Mouse (Mus musculus) liver, embryonic 13.5 days (tissue): ENCODE results near the gene Uba7. TPM values are rescaled to one million over a fixed set of nuclear protein-coding genes. Genes with fewer than 3 reads are reported as not detected.

ENCODE experiments used
- ATAC-seq: fragments of 200-750 bp; cut with Nextera tagmentation; 2 replicates; pipeline ENCODE4 v1.8.0; 2017; ENCODE audit warnings: low read depth, mild to moderate bottlenecking, moderate number of reproducible peaks, moderate library complexity
- DNase-seq: peaks from one replicate; pipeline ENCODE4 v3.0.0; 2022
- H3K27ac ChIP-seq: fragments of 300-500 bp; sonication (generic); 2 replicates; pipeline ENCODE4 v1.5.1; 2015; ENCODE audit warnings: moderate library complexity, mild to moderate bottlenecking, inconsistent platforms
- H3K27me3 ChIP-seq: fragments of 300-500 bp; sonication (generic); 2 replicates; pipeline ENCODE4 v1.6.1; 2015; ENCODE audit warnings: mild to moderate bottlenecking, inconsistent platforms
- H3K36me3 ChIP-seq: fragments of 300-500 bp; sonication (generic); 2 replicates; pipeline ENCODE4 v1.6.1; 2015; ENCODE audit warnings: mild to moderate bottlenecking, inconsistent platforms
- H3K4me1 ChIP-seq: fragments of 300-500 bp; sonication (generic); replicated peaks from 2 replicates; pipeline ENCODE4 v1.6.1; 2015; ENCODE audit warnings: inconsistent platforms
- H3K4me2 ChIP-seq: fragments of 300-500 bp; sonication (generic); 2 replicates; pipeline ENCODE4 v1.6.1; 2015; ENCODE audit warnings: inconsistent platforms, mild to moderate bottlenecking, moderate library complexity
- H3K4me3 ChIP-seq: fragments of 300-500 bp; sonication (generic); replicated peaks from 2 replicates; pipeline ENCODE4 v1.5.1; 2015; ENCODE audit warnings: mild to moderate bottlenecking, inconsistent platforms
- H3K9ac ChIP-seq: fragments of 300-500 bp; sonication (generic); 2 replicates; pipeline ENCODE4 v1.6.1; 2015; ENCODE audit warnings: mild to moderate bottlenecking, inconsistent platforms
- H3K9me3 ChIP-seq: fragments of 300-500 bp; sonication (generic); replicated peaks from 2 replicates; pipeline ENCODE4 v1.6.1; 2016; ENCODE audit warnings: inconsistent platforms
- WGBS: fragments of 180-500 bp; shearing (Covaris S2); methylation state at CpG from one replicate; pipeline ENCODE4 v1.1.7; 2015; ENCODE audit not compliant: insufficient replicate concordance; 5-methylcytosine and 5-hydroxymethylcytosine counted together
- polyA plus RNA-seq: library from polyadenylated mRNA; unstranded; fragments of >200 nt; fragmentation: Nextera tagmentation; extraction: Ambion mirVana; gene quantifications from 2 replicates; pipeline ENCODE4 v1.2.1, GENCODE M21; 2015

Gene Uba7
- polyA plus RNA-seq, 1 experiment from 2014 or later, result 56.5 TPM

GRCm38 (mm10) chr9:108023216-108023615, 47.9 kb downstream of the Uba7 start:
- H3K27me3 ChIP-seq, result no peaks in the 10 kb centered on the region
- ATAC-seq, result no peak
- 77% methylated on average over 3 of the region's 3 CpGs for WGBS

GRCm38 (mm10) chr9:108026584-108026983, 51.3 kb downstream of the Uba7 start:
- H3K9me3 ChIP-seq, result no peaks in the 10 kb centered on the region
- WGBS, result 85% methylated on average over 3 of the region's 3 CpGs
- no peak overlapping the region for H3K4me2 ChIP-seq
- DNase-seq, result no peak
- H3K9ac ChIP-seq, result no peak overlapping the region
- H3K36me3 ChIP-seq, result peaks cover 66% of the 10 kb centered on the region
- no peak overlapping the region for H3K27ac ChIP-seq
- H3K4me3 ChIP-seq, result no peak overlapping the region
- H3K4me1 ChIP-seq, result peaks cover 10% of the 10 kb centered on the region
- H3K27me3 ChIP-seq, result no peaks in the 10 kb centered on the region
- ATAC-seq, result no peak

More at GRCm38 (mm10) chr9:108023216-108023615, 47.9 kb downstream of the Uba7 start:
- H3K4me1 ChIP-seq, result peaks cover 21% of the 10 kb centered on the region
- H3K9me3 ChIP-seq, result no peaks in the 10 kb centered on the region
- H3K4me3 ChIP-seq, result no peak overlapping the region
- H3K9ac ChIP-seq, result no peak overlapping the region
- H3K4me2 ChIP-seq, result no peak overlapping the region
- no peak overlapping the region for H3K27ac ChIP-seq
- DNase-seq, result no peak
- H3K36me3 ChIP-seq, result peaks cover 50% of the 10 kb centered on the region

GRCm38 (mm10) chr9:108027867-108028266, 52.6 kb downstream of the Uba7 start:
- no peaks in the 10 kb centered on the region for H3K9me3 ChIP-seq
- H3K27me3 ChIP-seq, result no peaks in the 10 kb centered on the region
- H3K4me2 ChIP-seq, result no peak overlapping the region
- H3K4me1 ChIP-seq, result no peaks in the 10 kb centered on the region
- DNase-seq, result no peak
- H3K9ac ChIP-seq, result no peak overlapping the region
- H3K27ac ChIP-seq, result no peak overlapping the region
- ATAC-seq, result no peak
- 93% methylated on average over 3 of the region's 3 CpGs for WGBS
- peaks cover 78% of the 10 kb centered on the region for H3K36me3 ChIP-seq
- no peak overlapping the region for H3K4me3 ChIP-seq

- DNase-seq, result no peak
- 89% methylated on average over 5 of the region's 5 CpGs for WGBS
These were observed 56.8 kb downstream of the Uba7 start for GRCm38 (mm10) chr9:108032126-108032525.

More at GRCm38 (mm10) chr9:108032126-108032525, 56.8 kb downstream of the Uba7 start:
- Histone ChIP-seq H3K4me1 (peaks cover 10% of the 10 kb centered on the region), H3K4me2 (no peak overlapping the region), H3K27me3 (no peaks in the 10 kb centered on the region), H3K4me3 (no peak overlapping the region), H3K36me3 (peaks cover 74% of the 10 kb centered on the region), H3K9me3 (no peaks in the 10 kb centered on the region), H3K9ac (no peak overlapping the region), H3K27ac (no peak overlapping the region)
- no peak for ATAC-seq

Other genes starting within 250 kb of the Uba7 start
- gene Rbm5, start 204.5 kb upstream of the Uba7 start, polyA plus RNA-seq, result 64.7 and 75.5 TPM in 2 replicates
- gene Rbm6, start 102.3 kb upstream of the Uba7 start, polyA plus RNA-seq, result 30.4 and 36.2 TPM in 2 replicates
- gene Mon1a, start 87.4 kb upstream of the Uba7 start, polyA plus RNA-seq, result 5.6 and 5.8 TPM in 2 replicates
- 0.68 and 0.71 TPM in 2 replicates for gene Mst1r, start 68.6 kb upstream of the Uba7 start, polyA plus RNA-seq
- not detected in 2 replicates for gene Actl11, start 47.0 kb upstream of the Uba7 start, polyA plus RNA-seq
- 0.13 and 0.28 TPM in 2 replicates for gene Camkv, start 39.8 kb upstream of the Uba7 start, polyA plus RNA-seq
- 17.3 and 18.9 TPM in 2 replicates for gene Traip, start 25.4 kb upstream of the Uba7 start, polyA plus RNA-seq
- gene Gm20661, start 7.6 kb downstream of the Uba7 start, polyA plus RNA-seq, result 0.53 and 0.56 TPM in 2 replicates
- 55.7 and 60.5 TPM in 2 replicates for gene Inka1, start 10.4 kb downstream of the Uba7 start, polyA plus RNA-seq
- 1.1 and 1.2 TPM in 2 replicates for gene Cdhr4, start 17.0 kb downstream of the Uba7 start, polyA plus RNA-seq
- gene Gm20662, start 20.8 kb downstream of the Uba7 start, polyA plus RNA-seq, result 0.44 and 0.48 TPM in 2 replicates
- gene Ip6k1, start 27.0 kb downstream of the Uba7 start, polyA plus RNA-seq, result 29.3 and 30.9 TPM in 2 replicates
- 21.0 TPM in 2 replicates for gene Gmppb, start 73.7 kb downstream of the Uba7 start, polyA plus RNA-seq
- 1.2 and 1.4 TPM in 2 replicates for gene Amigo3, start 77.7 kb downstream of the Uba7 start, polyA plus RNA-seq
- gene Mst1, start 104.9 kb downstream of the Uba7 start, polyA plus RNA-seq, result 15.5 and 18.6 TPM in 2 replicates
- 80.8 and 88.0 TPM in 2 replicates for gene Rnf123, start 107.8 kb downstream of the Uba7 start, polyA plus RNA-seq
- gene Apeh, start 119.1 kb downstream of the Uba7 start, polyA plus RNA-seq, result 176 and 195 TPM in 2 replicates
- gene Bsn, start 214.9 kb downstream of the Uba7 start, polyA plus RNA-seq, result 2.3 and 2.5 TPM in 2 replicates